Mouse (Mus musculus): ENCODE results near the gene Sox6. TPM values are rescaled to one million over a fixed set of nuclear protein-coding genes. Genes with fewer than 3 reads are reported as not detected.

Gene Sox6
- total and polyA plus RNA-seq, 3 experiments: 2.3 to 162 (median 3.8) TPM

DNA sequence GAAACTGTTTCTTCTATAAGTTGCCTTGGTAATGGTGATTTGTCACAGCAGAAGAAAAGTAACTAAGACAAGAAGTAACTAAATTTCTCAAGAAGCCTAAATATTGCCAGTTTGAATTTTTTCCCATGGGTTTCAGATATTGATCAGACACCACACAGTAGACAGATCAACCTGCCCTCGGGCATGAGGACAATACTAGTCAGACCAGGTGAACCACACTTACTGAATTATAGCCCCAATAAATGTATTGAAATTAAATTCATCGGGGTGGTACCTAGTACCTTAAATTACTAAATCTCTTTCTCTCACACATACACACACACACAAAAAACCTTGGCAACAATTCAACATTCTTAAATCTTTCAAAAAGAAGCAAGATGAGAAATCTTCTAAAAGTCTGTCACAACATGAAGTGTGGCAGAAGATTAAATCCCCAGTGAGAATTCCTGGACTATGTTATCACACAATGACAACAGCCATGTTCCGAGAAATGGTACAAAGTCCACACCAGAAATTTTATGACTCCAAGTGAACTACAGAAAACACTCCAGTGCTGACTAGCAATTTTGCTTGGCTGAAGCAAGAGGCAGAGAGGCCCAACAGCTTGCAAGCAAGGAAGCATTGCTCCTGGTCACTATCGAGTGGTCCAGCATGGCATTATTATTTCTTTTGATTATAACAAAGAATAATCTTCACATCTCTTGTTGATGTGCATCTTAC lies 244.3 kb downstream of the Sox6 start:
- Histone ChIP-seq H3K9me3 (replicated peaks) (no peaks in the 10 kb centered on the region), H3K36me3 (replicated peaks) (no peaks in the 10 kb centered on the region), H3K4me3 (ENCODE audit: low read depth, low read length) (no peak overlapping the region), H3K4me1 (ENCODE audit: insufficient read depth, low read depth, low read length) (no peaks in the 10 kb centered on the region), H3K27me3 (ENCODE audit: insufficient read depth, low read length) (peaks cover 11% of the 10 kb centered on the region; the same call in 1 of the 2 replicates)
- no peak for TF ChIP-seq GATA1 (IDR thresholded peaks at IDR 0.05; ENCODE audit: borderline replicate concordance, low read length)
- no peak for TF ChIP-seq POLR2AphosphoS5 (IDR thresholded peaks at IDR 0.05; ENCODE audit: insufficient replicate concordance, low read depth, low read length)
- no peak for TF ChIP-seq GATA2 (IDR thresholded peaks at IDR 0.05; ENCODE audit: borderline replicate concordance, low read depth, low read length)
- TF ChIP-seq CTCF (IDR thresholded peaks at IDR 0.05; ENCODE audit: low read depth, low read length): no peak
- TF ChIP-seq TAL1 (conservative IDR thresholded peaks at IDR 0.05; ENCODE audit: low read depth, low read length): no peak
- ATAC-seq (ENCODE audit: extremely low read depth, insufficient number of reproducible peaks, low FRiP score, poor library complexity, severe bottlenecking) (no peak), DNase-seq (ENCODE audit: low spot score) (no peak)

DNA sequence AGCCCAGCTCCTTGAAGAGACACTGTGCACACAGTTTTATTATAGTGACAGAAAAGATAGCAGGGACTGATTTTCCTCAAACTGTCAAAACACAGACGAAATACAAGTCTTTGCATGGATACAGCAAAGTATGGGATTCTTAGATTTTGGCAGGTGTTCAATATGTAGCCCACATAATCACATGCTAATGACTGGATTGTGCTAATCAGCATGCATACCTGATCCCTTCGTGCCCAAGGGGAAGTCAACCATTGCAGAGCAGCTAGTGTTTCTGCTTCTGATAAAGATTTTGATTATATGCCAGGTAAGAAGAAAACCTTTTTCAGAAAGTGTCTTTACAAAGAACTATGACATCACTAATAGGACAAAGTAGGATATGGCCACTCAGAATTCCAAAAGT lies 245.8 kb downstream of the Sox6 start:
- peaks cover 13% of the 10 kb centered on the region; the same call in 1 of the 2 replicates for H3K27me3 ChIP-seq (ENCODE audit: insufficient read depth, low read length)
- ATAC-seq (ENCODE audit: extremely low read depth, insufficient number of reproducible peaks, low FRiP score, poor library complexity, severe bottlenecking): no peak
- no peaks in the 10 kb centered on the region for H3K36me3 ChIP-seq (replicated peaks)
- TF ChIP-seq GATA2 (IDR thresholded peaks at IDR 0.05; ENCODE audit: borderline replicate concordance, low read depth, low read length) (no peak), POLR2AphosphoS5 (IDR thresholded peaks at IDR 0.05; ENCODE audit: insufficient replicate concordance, low read depth, low read length) (no peak), TAL1 (conservative IDR thresholded peaks at IDR 0.05; ENCODE audit: low read depth, low read length) (no peak), CTCF (IDR thresholded peaks at IDR 0.05; ENCODE audit: low read depth, low read length) (no peak)
- no peak overlapping the region for H3K4me3 ChIP-seq (ENCODE audit: low read depth, low read length)
- no peak for DNase-seq (ENCODE audit: low spot score)
- H3K9me3 ChIP-seq (replicated peaks): no peaks in the 10 kb centered on the region
- H3K4me1 ChIP-seq (ENCODE audit: insufficient read depth, low read depth, low read length): no peaks in the 10 kb centered on the region

DNA sequence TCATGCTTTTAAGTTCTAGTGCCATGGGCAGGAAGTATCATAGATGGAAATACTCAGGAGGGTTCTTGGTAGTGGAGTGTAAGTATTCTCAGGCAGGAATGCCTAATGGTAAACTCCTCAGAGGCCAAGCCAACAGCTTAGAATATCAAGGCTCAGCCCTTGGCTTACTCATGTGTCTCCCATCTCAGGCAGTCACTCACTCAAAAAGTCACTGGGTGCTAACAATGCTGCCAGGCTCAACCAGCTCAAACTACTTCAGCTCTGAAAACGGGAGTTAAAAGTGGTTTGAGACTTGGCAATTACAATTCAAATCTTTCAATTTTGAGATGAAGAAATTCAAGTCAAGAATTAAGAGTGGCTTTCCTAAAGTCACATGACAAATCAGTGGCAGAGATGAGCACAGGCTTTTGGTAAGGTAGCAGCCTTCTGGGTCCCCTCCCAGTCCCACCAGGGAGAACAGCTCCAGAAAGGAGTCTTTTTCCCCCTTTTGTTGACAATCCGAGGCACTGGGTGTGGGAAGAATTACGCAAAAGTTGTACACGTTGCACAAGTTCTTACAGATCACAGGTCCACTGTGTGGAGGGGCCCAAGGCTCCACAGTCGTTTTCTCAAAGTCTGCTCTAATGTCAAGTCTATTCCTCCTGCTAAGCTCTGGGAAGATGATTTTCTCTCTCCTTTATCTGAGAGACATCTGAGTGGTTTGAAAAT lies 249.3 kb downstream of the Sox6 start:
- no peak overlapping the region for H3K4me3 ChIP-seq (ENCODE audit: low read depth, low read length)
- no peak for DNase-seq (ENCODE audit: low spot score)
- no peaks in the 10 kb centered on the region for H3K36me3 ChIP-seq (replicated peaks)
- H3K9me3 ChIP-seq (replicated peaks): no peaks in the 10 kb centered on the region
- no peaks in the 10 kb centered on the region for H3K4me1 ChIP-seq (ENCODE audit: insufficient read depth, low read depth, low read length)
- H3K27me3 ChIP-seq (ENCODE audit: insufficient read depth, low read length): peaks cover 16% of the 10 kb centered on the region
- no peak for ATAC-seq (ENCODE audit: extremely low read depth, insufficient number of reproducible peaks, low FRiP score, poor library complexity, severe bottlenecking)
- TF ChIP-seq GATA1 (IDR thresholded peaks at IDR 0.05; ENCODE audit: borderline replicate concordance, low read length): no peak
- TF ChIP-seq POLR2AphosphoS5 (IDR thresholded peaks at IDR 0.05; ENCODE audit: insufficient replicate concordance, low read depth, low read length): no peak
- TF ChIP-seq GATA2 (IDR thresholded peaks at IDR 0.05; ENCODE audit: borderline replicate concordance, low read depth, low read length): no peak
- no peak for TF ChIP-seq CTCF (IDR thresholded peaks at IDR 0.05; ENCODE audit: low read depth, low read length)
- TF ChIP-seq TAL1 (conservative IDR thresholded peaks at IDR 0.05; ENCODE audit: low read depth, low read length): no peak

DNA sequence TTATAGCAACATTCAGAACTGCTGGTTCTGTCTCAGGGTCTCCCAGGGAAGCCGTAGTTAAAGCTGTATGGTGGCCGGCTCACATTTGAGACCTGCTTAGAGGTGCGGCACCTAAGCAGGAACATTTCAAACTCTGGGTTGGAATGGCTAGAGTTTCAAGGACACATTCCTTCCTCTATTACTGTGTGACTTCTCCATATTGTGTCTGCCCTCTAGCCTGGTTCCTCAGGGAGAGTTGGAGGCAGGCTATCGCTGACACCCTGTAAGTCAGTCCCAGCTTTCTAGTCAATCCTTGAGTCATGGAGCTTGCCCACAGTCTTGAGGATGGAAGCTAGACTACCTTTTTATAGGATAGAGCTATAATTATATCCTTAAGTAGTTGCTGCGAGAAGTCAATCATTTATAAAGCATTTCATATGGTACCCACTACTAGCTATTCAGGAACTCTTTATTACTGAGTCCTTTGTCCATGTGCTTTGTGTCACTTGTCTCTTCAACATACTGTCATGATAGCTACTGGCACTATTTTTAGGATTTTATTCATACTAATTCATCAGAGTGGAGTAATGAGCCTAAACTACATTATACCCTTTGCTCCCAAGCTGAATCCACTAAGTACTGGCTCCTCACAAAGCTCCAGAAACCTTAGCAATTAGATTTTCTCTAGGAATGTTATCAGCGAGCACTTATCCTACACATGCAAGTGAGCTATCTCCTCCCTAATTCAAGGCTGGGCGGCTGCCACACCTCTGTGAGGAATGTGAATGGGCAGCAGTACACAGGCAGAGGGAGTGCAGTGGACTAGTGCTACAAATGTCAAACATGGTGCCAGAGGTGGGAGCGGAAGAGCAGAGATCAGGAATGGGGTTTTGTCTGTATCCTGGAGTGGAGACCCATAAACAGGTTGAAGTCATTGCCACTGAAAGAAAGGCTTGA lies 254.3 kb downstream of the Sox6 start:
- H3K27me3 ChIP-seq (ENCODE audit: insufficient read depth, low read length): peaks cover 17% of the 10 kb centered on the region
- no peaks in the 10 kb centered on the region for H3K36me3 ChIP-seq (replicated peaks)
- H3K4me1 ChIP-seq (ENCODE audit: insufficient read depth, low read depth, low read length): no peaks in the 10 kb centered on the region
- TF ChIP-seq POLR2AphosphoS5 (IDR thresholded peaks at IDR 0.05; ENCODE audit: insufficient replicate concordance, low read depth, low read length) (no peak), GATA1 (IDR thresholded peaks at IDR 0.05; ENCODE audit: borderline replicate concordance, low read length) (no peak), CTCF (IDR thresholded peaks at IDR 0.05; ENCODE audit: low read depth, low read length) (no peak), GATA2 (IDR thresholded peaks at IDR 0.05; ENCODE audit: borderline replicate concordance, low read depth, low read length) (no peak), TAL1 (conservative IDR thresholded peaks at IDR 0.05; ENCODE audit: low read depth, low read length) (no peak)
- DNase-seq (ENCODE audit: low spot score) (no peak), ATAC-seq (ENCODE audit: extremely low read depth, insufficient number of reproducible peaks, low FRiP score, poor library complexity, severe bottlenecking) (no peak)
- H3K4me3 ChIP-seq (ENCODE audit: low read depth, low read length): no peak overlapping the region
- no peaks in the 10 kb centered on the region for H3K9me3 ChIP-seq (replicated peaks)

DNA sequence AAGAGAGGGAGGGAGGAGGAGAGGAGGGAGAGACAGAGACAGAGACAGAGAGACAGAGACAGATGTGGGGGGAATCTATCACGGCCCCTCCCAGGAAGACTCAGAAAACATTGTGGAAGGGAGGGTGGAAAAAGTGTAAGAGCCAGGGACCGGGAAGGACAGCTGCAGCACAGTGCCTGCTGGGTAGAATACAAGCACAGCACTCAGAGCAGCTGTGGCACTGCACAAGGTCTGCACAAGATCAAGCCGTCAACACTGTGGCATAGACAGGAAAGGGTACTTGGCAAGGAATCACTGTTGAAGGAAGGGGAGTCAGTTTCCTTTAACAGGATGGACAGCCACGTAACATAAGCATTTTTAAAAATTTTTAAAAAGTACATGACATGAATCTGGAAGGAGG lies 258.4 kb downstream of the Sox6 start:
- no peak for TF ChIP-seq GATA2 (IDR thresholded peaks at IDR 0.05; ENCODE audit: borderline replicate concordance, low read depth, low read length)
- no peak for TF ChIP-seq POLR2AphosphoS5 (IDR thresholded peaks at IDR 0.05; ENCODE audit: insufficient replicate concordance, low read depth, low read length)
- TF ChIP-seq TAL1 (conservative IDR thresholded peaks at IDR 0.05; ENCODE audit: low read depth, low read length): no peak
- no peak for TF ChIP-seq GATA1 (IDR thresholded peaks at IDR 0.05; ENCODE audit: borderline replicate concordance, low read length)
- no peak for TF ChIP-seq CTCF (IDR thresholded peaks at IDR 0.05; ENCODE audit: low read depth, low read length)
- H3K36me3 ChIP-seq (replicated peaks): no peaks in the 10 kb centered on the region
- no peaks in the 10 kb centered on the region for H3K4me1 ChIP-seq (ENCODE audit: insufficient read depth, low read depth, low read length)
- no peaks in the 10 kb centered on the region for H3K9me3 ChIP-seq (replicated peaks)
- ATAC-seq (ENCODE audit: extremely low read depth, insufficient number of reproducible peaks, low FRiP score, poor library complexity, severe bottlenecking) (no peak), DNase-seq (ENCODE audit: low spot score) (no peak)
- H3K4me3 ChIP-seq (ENCODE audit: low read depth, low read length): no peak overlapping the region
- peaks cover 22% of the 10 kb centered on the region for H3K27me3 ChIP-seq (ENCODE audit: insufficient read depth, low read length)

Measured in G1E (cell line).